Mouse (Mus musculus) limb, embryonic 15.5 days (tissue): ENCODE results near the gene Med8. TPM values are rescaled to one million over a fixed set of nuclear protein-coding genes. Genes with fewer than 3 reads are reported as not detected.

Source experiments
- ATAC-seq: fragments of 200-750 bp; cut with Nextera tagmentation; 2 replicates; pipeline ENCODE4 v1.8.0; 2017; ENCODE audit warnings: low read depth, moderate TSS enrichment; ENCODE audit not compliant: insufficient number of reproducible peaks, low FRiP score, low TSS enrichment
- H3K27ac ChIP-seq: fragments of 300-500 bp; sonication (generic); 2 replicates; pipeline ENCODE4 v1.5.1; 2015; ENCODE audit warnings: moderate library complexity, mild to moderate bottlenecking, inconsistent platforms
- H3K27me3 ChIP-seq: fragments of 300-500 bp; sonication (generic); 2 replicates; pipeline ENCODE4 v1.6.1; 2015; ENCODE audit warnings: inconsistent platforms
- H3K36me3 ChIP-seq: fragments of 300-500 bp; sonication (generic); 2 replicates; pipeline ENCODE4 v1.6.1; 2015; ENCODE audit warnings: inconsistent platforms
- H3K4me1 ChIP-seq: fragments of 300-500 bp; sonication (generic); 2 replicates; pipeline ENCODE4 v1.6.1; 2015; ENCODE audit warnings: inconsistent platforms
- H3K4me2 ChIP-seq: fragments of 300-500 bp; sonication (generic); 2 replicates; pipeline ENCODE4 v1.6.1; 2015; ENCODE audit warnings: mild to moderate bottlenecking, inconsistent platforms
- H3K4me3 ChIP-seq: fragments of 300-500 bp; sonication (generic); 2 replicates; pipeline ENCODE4 v1.5.1; 2015; ENCODE audit warnings: mild to moderate bottlenecking, inconsistent platforms
- H3K9ac ChIP-seq: fragments of 300-500 bp; sonication (generic); 2 replicates; pipeline ENCODE4 v1.6.1; 2015; ENCODE audit warnings: inconsistent platforms
- H3K9me3 ChIP-seq: fragments of 300-500 bp; sonication (generic); 2 replicates; pipeline ENCODE4 v1.6.1; 2016; ENCODE audit warnings: inconsistent platforms
- WGBS: fragments of 180-500 bp; shearing (Covaris S2); methylation state at CpG from one replicate; pipeline ENCODE4 v1.1.7; 2015; 5-methylcytosine and 5-hydroxymethylcytosine counted together
- polyA plus RNA-seq: library from polyadenylated mRNA; unstranded; fragments of >200 nt; fragmentation: Nextera tagmentation; extraction: Ambion mirVana; gene quantifications from 2 replicates; pipeline ENCODE4 v1.2.1, GENCODE M21; 2015

Gene Med8
- polyA plus RNA-seq, 1 experiment from 2014 or later, result 106 TPM

DNA sequence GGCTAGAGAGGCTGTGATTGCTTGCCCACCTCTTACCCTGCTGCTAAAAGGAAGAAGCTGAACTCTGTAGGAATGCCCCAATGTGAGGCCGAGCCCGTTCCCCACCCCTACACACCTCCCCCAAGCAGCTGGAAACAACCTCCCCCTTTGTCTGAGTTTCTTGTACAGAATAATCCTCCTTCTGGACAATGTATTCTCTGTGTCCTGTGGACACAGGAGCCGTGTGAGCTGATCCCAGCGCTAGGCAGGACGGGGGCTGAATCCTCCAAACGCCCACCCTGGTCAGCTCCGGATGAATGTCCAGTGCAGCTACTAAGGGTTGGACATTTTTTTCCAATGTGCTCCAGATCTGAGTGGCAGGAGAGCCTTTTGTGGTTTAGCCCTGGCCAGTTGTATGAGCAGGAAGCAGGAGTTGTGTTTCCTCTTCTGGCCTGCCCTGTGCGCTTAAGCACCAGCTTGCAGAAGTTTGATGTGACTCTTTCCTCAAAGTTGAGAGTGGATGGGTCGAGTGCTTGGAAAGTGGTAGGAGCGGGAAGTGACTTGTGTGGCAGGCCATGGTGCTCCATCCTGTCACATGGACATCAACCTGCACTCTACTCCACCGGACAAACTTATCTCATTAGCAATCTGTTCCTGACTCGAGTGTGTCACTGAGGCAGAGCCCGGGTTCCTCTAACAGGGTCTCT lies 8.1 kb downstream of the Med8 start:
- H3K4me2 ChIP-seq, result no peak overlapping the region
- H3K27me3 ChIP-seq, result no peaks in the 10 kb centered on the region
- H3K4me1 ChIP-seq, result no peaks in the 10 kb centered on the region
- ATAC-seq, result 0 out of 2 replicates have a peak, but pooled peaks have one; percentile 17
- WGBS, result 92% methylated on average over 13 of the region's 13 CpGs
- no peaks in the 10 kb centered on the region for H3K9me3 ChIP-seq
- H3K9ac ChIP-seq, result no peak overlapping the region
- H3K27ac ChIP-seq, result no peak overlapping the region
- H3K4me3 ChIP-seq, result no peak overlapping the region
- H3K36me3 ChIP-seq, result peaks cover 94% of the 10 kb centered on the region

- Histone ChIP-seq H3K4me2 (no peak overlapping the region), H3K9ac (no peak overlapping the region), H3K9me3 (no peaks in the 10 kb centered on the region), H3K27ac (no peak overlapping the region), H3K4me3 (no peak overlapping the region), H3K4me1 (no peaks in the 10 kb centered on the region), H3K27me3 (no peaks in the 10 kb centered on the region), H3K36me3 (peaks cover 56% of the 10 kb centered on the region)
- 95% methylated on average over 3 of the region's 3 CpGs for WGBS
- no peak for ATAC-seq
These were observed 12.2 kb downstream of the Med8 start for GRCm38 (mm10) chr4:118421384-118421783.

GRCm38 (mm10) chr4:118424541-118425160 lies 15.5 kb downstream of the Med8 start:
- peaks cover 25% of the 10 kb centered on the region for H3K4me1 ChIP-seq
- H3K9me3 ChIP-seq, result no peaks in the 10 kb centered on the region
- no peak for ATAC-seq
- peaks cover 27% of the 10 kb centered on the region for H3K36me3 ChIP-seq
- H3K4me3 ChIP-seq, result no peak overlapping the region
- H3K27ac ChIP-seq, result no peak overlapping the region
- H3K27me3 ChIP-seq, result no peaks in the 10 kb centered on the region
- 86% methylated on average over 4 of the region's 4 CpGs for WGBS
- H3K9ac ChIP-seq, result no peak overlapping the region
- no peak overlapping the region for H3K4me2 ChIP-seq

GRCm38 (mm10) chr4:118425374-118425773 lies 16.2 kb downstream of the Med8 start:
- H3K9me3 ChIP-seq, result no peaks in the 10 kb centered on the region

DNA sequence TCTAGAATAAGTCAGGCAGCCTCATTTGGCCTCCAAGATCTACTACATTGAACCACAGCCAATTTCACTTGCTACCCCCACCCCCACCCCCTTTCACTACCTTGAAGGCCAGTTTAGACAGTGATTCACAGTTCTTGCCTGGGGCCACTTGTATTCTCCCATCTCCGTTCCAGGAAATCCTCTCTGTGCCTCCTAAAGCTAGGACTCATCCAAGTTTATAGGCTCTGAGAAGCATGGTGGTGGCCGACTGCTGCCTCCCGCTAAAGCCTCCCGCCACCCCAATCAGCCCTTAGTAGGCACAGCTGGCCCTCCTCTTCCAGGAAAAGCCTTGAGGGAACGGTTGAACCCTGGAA lies 18.3 kb downstream of the Med8 start:
- Histone ChIP-seq H3K9ac (peak overlapping the region; percentile 52), H3K4me2 (peak overlapping the region; percentile 88), H3K4me3 (peak overlapping the region; percentile 77), H3K9me3 (no peaks in the 10 kb centered on the region), H3K4me1 (peaks cover 32% of the 10 kb centered on the region), H3K36me3 (peaks cover 25% of the 10 kb centered on the region), H3K27ac (peak overlapping the region; percentile 91), H3K27me3 (no peaks in the 10 kb centered on the region)
- ATAC-seq, result peak; percentile 46
- WGBS, result 0% methylated on average over 5 of the region's 5 CpGs

More at GRCm38 (mm10) chr4:118425374-118425773, 16.2 kb downstream of the Med8 start:
- no peak overlapping the region for H3K4me3 ChIP-seq
- no peak overlapping the region for H3K9ac ChIP-seq
- no peak for ATAC-seq
- peaks cover 32% of the 10 kb centered on the region for H3K4me1 ChIP-seq
- no peaks in the 10 kb centered on the region for H3K27me3 ChIP-seq
- no peak overlapping the region for H3K4me2 ChIP-seq
- WGBS, result 95% methylated on average over 1 of the region's 1 CpGs
- H3K36me3 ChIP-seq, result peaks cover 22% of the 10 kb centered on the region
- no peak overlapping the region for H3K27ac ChIP-seq

DNA sequence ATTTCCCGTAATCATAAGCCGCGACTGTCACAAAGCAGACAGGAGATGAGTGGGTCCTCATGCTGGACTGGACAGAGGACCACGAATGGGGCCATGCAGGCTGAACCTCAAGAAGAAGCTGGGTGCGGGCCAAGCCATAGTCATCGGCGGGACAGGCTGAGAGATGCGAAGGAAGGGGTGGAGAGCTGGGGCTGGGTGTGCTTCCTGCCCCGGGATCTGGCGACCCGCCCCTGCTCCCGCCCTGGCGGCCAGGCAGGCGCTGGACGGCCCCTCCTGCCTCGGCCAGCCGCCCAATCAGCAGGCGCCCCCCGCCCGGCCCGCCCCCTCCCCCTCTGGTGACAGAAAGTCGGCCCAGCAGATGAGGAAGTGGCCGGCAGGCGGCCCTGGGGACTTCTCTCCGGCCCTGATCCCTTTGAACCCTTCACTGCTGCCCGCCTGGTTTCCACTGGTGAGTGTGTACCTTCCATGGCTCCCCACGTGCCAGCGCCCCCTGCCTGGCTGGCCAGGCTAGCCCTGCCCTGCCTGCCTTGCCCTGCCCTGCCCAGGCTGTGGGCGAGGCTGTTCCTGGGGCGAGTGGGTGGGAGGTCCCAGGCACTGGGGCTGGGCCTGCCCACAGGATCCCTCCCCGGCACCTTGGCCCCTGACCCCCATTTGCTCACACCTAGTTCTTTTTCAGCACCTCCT lies 18.8 kb downstream of the Med8 start, which contains the start of gene Elovl1:
Elovl1 (plus strand) TSS at position 326 of the 684 bp plus-strand sequence.
- Histone ChIP-seq H3K36me3 (peaks cover 27% of the 10 kb centered on the region), H3K9me3 (no peaks in the 10 kb centered on the region), H3K4me3 (peak within 1 kb of the TSS; percentile 77), H3K27me3 (no peaks in the 10 kb centered on the region), H3K27ac (peak within 1 kb of the TSS; percentile 91), H3K4me1 (peaks cover 32% of the 10 kb centered on the region), H3K4me2 (peak within 1 kb of the TSS; percentile 88), H3K9ac (peak within 1 kb of the TSS; percentile 76)
- ATAC-seq, result peak; percentile 93
- WGBS, result under 1% methylated on average over 28 of the region's 31 CpGs

DNA sequence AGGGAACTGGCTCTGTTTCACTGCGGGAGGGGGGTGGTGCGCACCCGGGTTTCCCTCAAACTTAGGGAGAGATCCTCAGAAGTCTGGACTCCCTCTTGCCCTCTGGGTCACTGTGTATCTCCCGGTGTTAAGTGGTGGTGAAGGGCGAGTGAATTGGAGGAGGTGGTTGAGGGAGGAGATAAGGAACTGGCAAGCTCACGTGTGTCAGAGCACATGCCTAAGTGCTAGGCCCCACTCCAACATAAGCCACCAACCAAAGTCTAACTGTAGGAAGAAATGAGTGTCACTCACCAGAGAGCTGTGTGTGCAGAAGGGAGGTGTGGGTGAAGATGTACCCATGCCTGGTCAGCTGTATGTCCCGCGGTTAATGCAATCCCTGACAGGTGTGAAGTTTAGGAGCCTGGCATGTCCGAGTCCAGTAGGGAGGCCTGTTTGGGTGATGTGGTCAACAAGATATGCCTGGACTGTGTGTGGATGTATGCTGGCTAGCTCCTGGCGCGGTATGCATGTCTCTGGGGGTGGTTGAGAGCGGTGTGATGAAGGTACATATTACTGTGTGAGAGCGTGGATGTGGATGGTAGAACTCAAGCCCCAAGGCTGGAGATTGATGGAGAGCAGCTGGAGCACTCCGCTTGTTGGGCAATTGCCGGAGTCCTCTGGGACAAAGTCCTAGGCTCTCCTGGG lies 19.5 kb downstream of the Med8 start:
- Histone ChIP-seq H3K27me3 (no peaks in the 10 kb centered on the region), H3K9me3 (no peaks in the 10 kb centered on the region), H3K9ac (peak overlapping the region; percentile 76), H3K36me3 (peaks cover 35% of the 10 kb centered on the region), H3K27ac (peak overlapping the region; percentile 91), H3K4me2 (peak overlapping the region; percentile 88), H3K4me1 (peaks cover 36% of the 10 kb centered on the region), H3K4me3 (peak overlapping the region; percentile 77)
- WGBS, result 29% methylated on average over 15 of the region's 15 CpGs
- ATAC-seq, result no peak

DNA sequence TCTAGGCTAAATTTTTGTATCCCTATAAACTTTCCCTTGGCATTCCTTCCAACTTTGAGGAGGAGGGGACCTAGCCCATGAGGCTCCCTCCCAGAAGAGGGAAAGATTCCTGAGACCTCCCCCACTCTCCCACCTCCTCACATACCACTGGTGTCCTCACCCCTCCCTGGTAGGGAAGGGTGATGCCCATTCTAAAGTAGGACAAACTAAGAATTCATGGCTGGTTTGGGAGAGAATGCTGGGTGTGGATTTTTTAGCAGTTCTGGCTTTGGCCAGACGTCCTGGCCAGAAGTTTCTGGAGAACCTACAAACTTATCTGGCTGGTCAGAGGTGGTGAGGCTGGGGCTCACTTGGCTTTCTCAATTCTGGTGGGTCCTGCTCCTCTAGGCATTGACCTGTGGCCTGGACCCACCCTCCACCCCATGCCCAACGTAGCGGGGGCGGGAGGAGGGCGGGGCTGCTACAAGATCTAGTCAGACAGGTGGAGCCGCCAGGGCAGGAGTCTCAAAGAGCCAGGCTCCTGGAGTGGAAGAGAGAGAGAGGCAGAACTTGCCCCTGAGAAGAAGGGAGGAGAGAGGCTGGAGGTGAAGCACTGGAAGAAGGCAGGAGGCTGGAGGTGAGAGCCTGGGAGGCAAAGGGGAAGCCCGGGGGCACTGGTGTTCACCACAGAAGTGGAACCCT lies 20.2 kb downstream of the Med8 start:
- peak overlapping the region; percentile 76; the same call in 1 of the 2 replicates for H3K9ac ChIP-seq
- peak overlapping the region; percentile 91 for H3K27ac ChIP-seq
- no peaks in the 10 kb centered on the region for H3K27me3 ChIP-seq
- H3K4me1 ChIP-seq, result peaks cover 38% of the 10 kb centered on the region
- H3K4me2 ChIP-seq, result peak overlapping the region; percentile 88
- peaks cover 40% of the 10 kb centered on the region for H3K36me3 ChIP-seq
- H3K9me3 ChIP-seq, result no peaks in the 10 kb centered on the region
- no peak for ATAC-seq
- peak overlapping the region; percentile 77 for H3K4me3 ChIP-seq
- WGBS, result 44% methylated on average over 7 of the region's 7 CpGs

DNA sequence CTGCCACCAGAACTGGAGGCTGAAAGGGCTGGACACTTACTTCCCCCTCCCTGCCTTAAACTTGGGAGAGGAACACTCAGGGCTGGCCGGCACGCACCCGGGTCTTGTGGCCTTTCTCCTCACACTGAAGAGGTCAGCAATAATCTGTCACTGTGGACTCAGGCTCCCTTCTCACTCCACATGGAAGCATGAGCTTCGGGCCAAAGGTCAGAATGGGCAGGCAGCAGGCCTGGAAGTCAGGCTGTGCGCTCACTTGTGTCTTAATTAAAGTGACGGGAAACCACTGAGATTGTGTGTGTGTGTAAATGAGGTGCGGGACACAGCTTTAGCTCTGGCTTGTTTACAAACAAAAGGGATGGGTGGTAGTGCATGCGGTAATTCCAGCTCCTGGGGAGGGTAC lies 23.2 kb downstream of the Med8 start:
- H3K27me3 ChIP-seq, result no peaks in the 10 kb centered on the region
- WGBS, result 78% methylated on average over 8 of the region's 8 CpGs

DNA sequence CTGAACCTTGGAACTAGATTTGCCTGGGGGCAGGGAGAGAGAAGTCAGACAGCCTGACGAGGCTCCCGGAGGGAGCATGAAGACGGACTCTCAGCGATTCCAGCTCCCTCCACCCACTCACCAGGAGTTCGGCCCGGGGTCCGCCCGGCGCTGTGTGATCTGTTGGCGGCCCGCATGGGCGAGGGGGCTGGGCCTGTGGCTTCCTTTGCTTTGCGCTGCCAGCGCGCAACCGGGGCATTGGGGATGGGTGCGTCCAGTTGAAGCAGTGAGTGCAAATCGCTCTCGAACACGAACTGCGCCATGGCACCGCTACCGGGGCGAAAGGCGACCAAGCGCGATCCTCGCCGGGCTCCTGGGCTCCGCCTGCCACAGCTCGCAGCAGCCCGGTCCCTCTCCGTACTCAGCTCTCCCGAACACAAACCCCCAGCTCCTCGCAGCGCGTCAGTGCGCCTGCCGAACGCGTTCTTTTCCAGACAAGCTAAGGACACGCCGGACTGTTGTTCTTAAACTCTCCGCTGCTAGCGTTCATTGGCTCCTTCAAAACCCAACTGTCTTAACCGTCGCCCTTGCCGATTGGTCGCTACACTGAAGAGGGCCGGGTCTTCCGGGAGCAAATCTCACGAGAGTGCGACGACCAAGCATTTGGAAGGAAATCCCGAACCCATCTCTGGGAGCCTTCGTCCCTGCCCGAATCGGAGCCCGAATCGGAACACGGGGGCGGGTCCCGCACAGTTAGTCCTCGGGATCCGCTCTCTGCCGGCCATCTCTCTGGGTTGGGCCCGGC lies 27.9 kb downstream of the Med8 start, which contains the start of gene Cdc20:
Cdc20 (minus strand) TSS at position 533 of the 784 bp plus-strand sequence.
- under 1% methylated on average over 67 of the region's 67 CpGs for WGBS
- H3K9me3 ChIP-seq, result no peaks in the 10 kb centered on the region
- H3K4me2 ChIP-seq, result peak within 1 kb of the TSS; percentile 96
- no peaks in the 10 kb centered on the region for H3K27me3 ChIP-seq
- ATAC-seq, result peak; percentile 95
- H3K36me3 ChIP-seq, result peaks cover 25% of the 10 kb centered on the region
- peaks cover 37% of the 10 kb centered on the region for H3K4me1 ChIP-seq
- peak within 1 kb of the TSS; percentile 55 for H3K9ac ChIP-seq
- H3K27ac ChIP-seq, result peak within 1 kb of the TSS; percentile 93
- H3K4me3 ChIP-seq, result peak within 1 kb of the TSS; percentile 62

More for the DNA sequence above, 23.2 kb downstream of the Med8 start:
- Histone ChIP-seq H3K9ac (no peak overlapping the region), H3K4me1 (peaks cover 58% of the 10 kb centered on the region), H3K9me3 (no peaks in the 10 kb centered on the region), H3K4me3 (no peak overlapping the region), H3K27ac (no peak overlapping the region), H3K4me2 (no peak overlapping the region), H3K36me3 (peaks cover 43% of the 10 kb centered on the region)
- ATAC-seq, result no peak
